Mouse (Mus musculus): Measurements from ENCODE around the gene Tnc.

Tnc gene

GRCm38 (mm10) chr4:64025591-64025990 lies 21.2 kb downstream of the Tnc start:
- DNase-seq (ENCODE audit: low spot score in 2 of 2) = peak in 1 of 2 experiments; percentile 34

- DNase-seq (ENCODE audit: low spot score in 2 of 2) = no peak
Observed at GRCm38 (mm10) chr4:64024041-64024779, 22.6 kb downstream of the Tnc start.

DNA sequence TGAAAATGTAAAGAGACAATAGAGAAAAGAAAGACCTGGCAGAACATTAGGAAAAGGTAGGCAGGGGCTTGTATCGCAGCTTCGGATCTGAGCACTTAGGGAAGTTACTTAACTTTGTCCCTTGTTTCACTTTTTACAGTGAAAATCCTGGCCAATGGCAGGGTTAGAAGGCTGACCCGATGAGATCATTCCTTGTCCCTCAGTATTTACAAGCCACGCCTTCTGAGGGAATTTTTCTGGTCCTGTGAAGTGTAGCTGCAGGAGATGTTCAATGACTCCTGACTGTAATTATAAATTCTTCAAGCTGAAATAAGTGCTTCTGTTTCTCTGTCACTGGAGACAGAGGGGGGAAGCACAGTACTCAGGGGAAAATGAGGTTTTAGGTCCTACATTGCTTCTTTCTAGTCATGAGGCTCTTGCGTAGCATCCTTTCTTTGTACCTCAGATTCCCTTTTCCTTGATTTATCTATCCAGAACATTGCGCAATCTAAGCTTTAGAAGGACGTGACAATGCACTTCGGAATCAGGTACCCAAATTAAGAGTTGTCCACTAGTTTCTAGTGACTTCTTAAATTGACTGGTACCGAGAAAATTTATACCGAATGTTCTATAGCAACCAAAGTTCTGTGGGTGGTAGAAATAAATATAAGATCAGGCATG lies 25.8 kb downstream of the Tnc start:
- DNase-seq (ENCODE audit: low spot score in 2 of 2) = no peak

- no peak for DNase-seq (ENCODE audit: low spot score in 2 of 2)
Observed at GRCm38 (mm10) chr4:64020151-64020550, 26.7 kb downstream of the Tnc start.

DNA sequence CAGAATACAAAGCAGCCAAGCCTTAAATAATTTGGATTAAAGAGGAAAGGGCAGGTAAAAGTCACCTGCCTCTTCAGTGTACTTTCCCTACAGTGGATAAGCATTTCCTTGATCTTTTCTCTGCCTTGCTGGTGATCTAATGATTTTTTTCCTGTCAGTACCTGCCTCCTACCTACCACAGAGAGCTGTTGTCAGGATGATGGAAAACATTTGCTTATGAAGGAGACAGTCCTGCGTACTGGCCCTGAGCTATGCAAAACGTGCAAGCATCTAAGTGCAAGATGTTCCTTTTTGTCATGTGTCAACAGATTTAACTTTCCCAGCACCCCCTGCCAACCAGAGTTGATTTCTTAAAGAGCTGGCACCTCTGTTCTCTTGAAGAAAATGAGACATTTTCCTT lies 35.5 kb downstream of the Tnc start:
- DNase-seq (ENCODE audit: low spot score in 2 of 2) = no peak

GRCm38 (mm10) chr4:64009936-64010335 lies 36.9 kb downstream of the Tnc start:
- no peak for DNase-seq (ENCODE audit: low spot score in 2 of 2)

DNA sequence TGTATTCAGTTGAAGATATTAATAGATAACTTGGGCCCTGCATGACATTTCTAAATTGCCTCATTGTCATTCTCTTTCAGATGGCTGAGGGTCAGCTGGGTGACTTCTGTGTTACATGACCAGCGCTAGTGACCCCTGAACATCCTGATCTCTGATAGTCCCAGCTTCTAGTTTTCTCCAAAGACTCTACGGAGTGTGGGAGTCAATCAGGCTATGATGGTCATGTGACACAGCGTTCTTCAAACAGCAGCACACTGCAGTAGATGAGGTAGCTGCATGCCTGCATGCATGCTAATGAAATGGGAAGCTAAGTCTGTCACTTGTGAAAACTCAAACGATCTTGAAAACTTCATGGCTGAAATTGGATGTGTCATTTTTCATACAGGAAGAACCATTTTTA lies 41.6 kb downstream of the Tnc start:
- no peak for DNase-seq (ENCODE audit: low spot score in 2 of 2)

DNA sequence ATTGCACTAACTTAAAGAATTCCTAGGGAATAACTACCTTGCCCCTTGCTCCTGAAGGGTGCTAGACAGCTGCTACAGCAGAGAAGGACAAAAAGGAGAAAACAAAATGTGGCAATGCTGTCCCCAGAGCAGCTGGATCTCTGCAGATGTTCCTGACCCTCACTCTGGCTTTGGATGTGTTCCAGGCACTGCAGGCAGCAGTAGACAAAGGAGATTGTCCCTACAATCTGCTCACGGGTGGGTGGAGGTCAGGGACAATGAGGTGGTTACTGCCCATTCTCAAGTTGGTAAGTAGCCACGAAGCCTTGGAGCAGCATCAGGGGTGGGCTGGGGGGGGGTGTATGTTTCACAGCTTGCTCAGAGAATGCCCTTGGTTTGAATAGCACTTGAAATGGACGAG lies 43.1 kb downstream of the Tnc start:
- no peak for DNase-seq (ENCODE audit: low spot score in 2 of 2)

GRCm38 (mm10) chr4:64002168-64002567 lies 44.6 kb downstream of the Tnc start:
- DNase-seq (ENCODE audit: low spot score in 2 of 2) = no peak

- no peak for DNase-seq (ENCODE audit: low spot score in 2 of 2)
Observed at GRCm38 (mm10) chr4:64000788-64001187, 46.0 kb downstream of the Tnc start.

GRCm38 (mm10) chr4:64000293-64000692 lies 46.5 kb downstream of the Tnc start:
- DNase-seq (ENCODE audit: low spot score in 2 of 2) = no peak

GRCm38 (mm10) chr4:63993462-63994113 lies 53.2 kb downstream of the Tnc start:
- no peak for DNase-seq (ENCODE audit: low spot score in 2 of 2)

- peak in 1 of 2 experiments; percentile 44 for DNase-seq (ENCODE audit: low spot score in 2 of 2)
Observed at GRCm38 (mm10) chr4:63990216-63990615, 56.6 kb downstream of the Tnc start.

DNA sequence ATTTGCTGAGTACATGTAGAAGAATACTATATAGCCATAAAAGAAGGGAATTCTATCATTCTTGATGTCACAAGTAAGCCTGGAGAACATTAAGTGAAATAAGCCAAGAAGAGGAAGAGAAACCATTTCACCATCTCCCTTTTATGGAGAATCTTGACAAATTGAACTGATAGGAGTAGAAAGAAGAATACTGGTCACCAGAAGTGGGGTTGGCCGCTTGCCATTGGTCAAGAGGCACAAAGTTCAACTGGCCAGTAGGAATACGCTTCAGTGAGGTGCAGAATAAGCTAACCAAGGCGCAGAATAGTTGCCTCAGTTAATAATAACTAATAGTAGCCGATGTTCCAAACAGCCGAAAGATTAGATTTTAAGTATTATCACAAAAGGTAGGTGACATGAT lies 58.7 kb downstream of the Tnc start:
- DNase-seq (ENCODE audit: low spot score in 2 of 2) = no peak

DNA sequence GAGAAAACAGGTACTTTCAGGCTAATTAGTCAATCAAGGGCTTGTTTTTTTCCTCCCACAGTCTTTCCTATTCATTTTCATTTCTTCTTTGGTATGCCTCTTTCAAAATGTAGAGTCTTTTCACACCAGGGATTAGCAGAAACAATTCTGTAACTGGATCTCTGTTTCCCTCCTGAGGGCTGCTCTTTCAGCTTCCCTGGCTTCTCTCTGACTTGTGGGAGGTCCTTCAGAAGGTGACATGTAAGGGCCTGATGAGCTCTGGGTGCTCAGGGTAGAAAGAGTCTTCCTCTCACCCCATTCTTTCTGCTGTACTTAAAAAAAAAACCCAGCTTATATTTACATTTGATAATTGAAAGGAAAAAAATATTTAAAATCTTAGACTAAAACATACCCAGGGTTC lies 60.2 kb downstream of the Tnc start:
- no peak for DNase-seq (ENCODE audit: low spot score in 2 of 2)

DNA sequence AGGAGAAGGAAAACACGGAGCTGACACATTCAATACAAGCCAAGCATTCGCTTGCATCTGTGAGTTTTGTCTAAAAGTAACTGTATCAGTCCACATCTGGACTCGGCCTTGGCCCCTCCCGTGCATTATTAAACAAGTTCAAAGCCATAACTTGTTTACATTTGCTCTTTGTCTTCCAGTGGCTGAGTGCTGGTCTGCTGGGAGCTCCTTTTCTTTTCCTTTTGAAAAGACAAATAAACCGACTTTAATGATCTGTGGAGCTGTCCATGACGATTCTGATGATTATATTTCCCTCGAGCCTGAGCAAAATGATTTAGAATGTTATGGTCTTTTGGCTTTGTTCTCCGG lies 63.7 kb downstream of the Tnc start:
- DNase-seq (ENCODE audit: low spot score in 2 of 2) = no peak

- no peak for DNase-seq (ENCODE audit: low spot score in 2 of 2)
Observed at GRCm38 (mm10) chr4:63982425-63983097, 64.3 kb downstream of the Tnc start.

DNA sequence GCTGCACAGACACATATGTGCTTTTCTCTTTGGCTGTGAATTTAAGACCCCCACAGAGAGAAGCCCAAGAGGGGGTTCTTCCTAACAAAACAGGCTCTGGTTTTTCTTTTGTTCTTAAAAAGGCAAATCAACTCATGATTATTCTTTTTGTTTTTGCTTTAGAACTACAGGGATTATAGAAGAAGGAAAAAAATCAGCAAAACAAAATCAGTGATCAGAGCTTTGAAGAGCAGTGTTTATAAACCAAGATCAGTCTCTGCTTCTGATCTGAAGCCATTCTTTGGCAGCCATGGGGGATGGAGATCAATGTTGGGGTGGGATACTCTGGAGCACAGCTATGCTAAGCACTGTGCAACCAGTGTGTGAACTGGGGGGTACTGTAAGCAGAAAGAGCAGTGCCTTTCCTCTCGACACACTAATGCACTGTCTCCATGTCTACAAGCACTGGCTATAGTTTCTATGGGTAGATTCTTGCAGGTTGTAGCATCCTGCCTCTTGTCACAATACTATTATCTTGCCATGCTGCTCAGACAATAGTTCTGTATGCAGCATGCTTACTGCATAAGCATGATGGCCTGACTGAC lies 66.5 kb downstream of the Tnc start:
- DNase-seq (ENCODE audit: low spot score in 2 of 2) = no peak

GRCm38 (mm10) chr4:63979635-63980034 lies 67.2 kb downstream of the Tnc start:
- no peak for DNase-seq (ENCODE audit: low spot score in 2 of 2)

- no peak for DNase-seq (ENCODE audit: low spot score in 2 of 2)
Observed at GRCm38 (mm10) chr4:63972536-63972935, 74.3 kb downstream of the Tnc start.

DNA sequence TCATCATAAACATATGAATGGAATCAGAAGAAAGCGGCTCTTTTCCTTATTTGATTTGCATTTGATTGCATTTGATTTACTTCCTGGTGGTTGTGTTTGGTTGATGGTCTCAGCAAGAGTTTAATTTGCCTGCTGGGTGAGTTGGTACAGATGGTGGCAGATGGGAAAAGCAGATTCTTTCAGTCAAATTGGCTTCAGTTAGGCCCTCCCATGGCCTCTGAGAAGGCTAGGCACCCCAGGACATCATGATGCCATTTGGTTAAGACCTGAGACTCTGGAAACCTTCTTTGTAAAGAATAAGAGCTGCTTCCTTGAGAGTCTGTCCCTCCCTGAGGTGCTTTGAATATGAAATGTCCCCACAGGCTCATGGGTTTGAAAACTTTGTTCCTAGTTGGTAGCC lies 75.1 kb downstream of the Tnc start:
- no peak for DNase-seq (ENCODE audit: low spot score in 2 of 2)

DNA sequence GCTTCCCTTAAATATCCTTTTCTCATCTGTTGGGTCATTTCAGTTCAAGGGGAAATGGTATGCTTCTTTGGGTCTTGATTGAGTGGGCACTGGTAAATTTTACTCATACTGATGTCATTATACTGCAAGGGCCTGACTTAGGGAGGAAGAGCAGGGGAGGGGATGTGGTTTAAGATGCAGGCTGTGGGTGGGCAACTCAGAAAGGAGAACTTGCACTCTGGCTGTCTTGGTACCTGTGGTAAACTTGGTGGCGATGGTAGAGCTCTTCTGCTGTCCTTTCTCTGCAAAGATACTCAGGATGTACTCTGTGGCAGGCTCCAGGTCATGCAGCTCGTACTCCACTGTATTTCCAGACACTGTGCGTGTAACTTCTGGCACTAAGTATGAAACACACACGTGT lies 75.9 kb downstream of the Tnc start:
- DNase-seq (ENCODE audit: low spot score in 2 of 2) = no peak

Measured in right cerebral cortex, postnatal 10 days (tissue).